Mouse (Mus musculus) inflammation-experienced regulatory T-cells (primary cell): ENCODE measurements around the gene Usp28. TPM values are rescaled to one million over a fixed set of nuclear protein-coding genes. Genes with fewer than 3 reads are reported as not detected.

Experiments used
- polyA plus RNA-seq, 2 experiments: library from polyadenylated mRNA; unstranded; fragments of 100-300 nt; shearing (Covaris generic); gene quantifications; one replicate each; pipeline ENCODE4 v1.2.1; 2017

The Usp28 gene
- polyA plus RNA-seq, result 10 to 100 TPM; 31.8 to 43.0 TPM

GRCm38 (mm10) chr9:48984845-48985707, at the start of gene Usp28:
Usp28 (plus strand) TSS chr9:48985375.

GRCm38 (mm10) chr9:48964587-48965040, 20.6 kb upstream of the Usp28 start, which contains the start of gene Htr3b:
Htr3b (minus strand) TSS chr9:48964990.

GRCm38 (mm10) chr9:49055333-49056205, 70.4 kb downstream of the Usp28 start, which contains the start of gene Zw10:
Zw10 (plus strand) TSS chr9:49055613.

GRCm38 (mm10) chr9:49081107-49081506, 95.9 kb downstream of the Usp28 start, which contains the start of gene Tmprss5:
Tmprss5 (plus strand) TSS chr9:49081260.

Other genes with a start within 250 kb of the Usp28 start
- gene Zbtb16, start 149.2 kb upstream of the Usp28 start, polyA plus RNA-seq, result 1 to 10 TPM in 1 of 2 experiments, under 1 TPM in 1; 0.08 to 1.2 TPM
- under 1 TPM in 1 of 2 experiments, not detected in 1; 0.33 TPM for gene Htr3a, start 74.3 kb upstream of the Usp28 start, polyA plus RNA-seq
- under 1 TPM in 1 of 2 experiments, not detected in 1; 0.15 TPM for gene Htr3b, start 20.4 kb upstream of the Usp28 start, polyA plus RNA-seq
- 10 to 100 TPM; 47.6 to 50.7 TPM for gene Zw10, start 70.2 kb downstream of the Usp28 start, polyA plus RNA-seq
- gene Tmprss5, start 95.9 kb downstream of the Usp28 start, polyA plus RNA-seq, result under 1 TPM in 1 of 2 experiments, not detected in 1; 0.56 TPM